Mouse (Mus musculus) small intestine, adult 2 months (tissue): ENCODE results near the gene Lrrc74b. TPM values are rescaled to one million over a fixed set of nuclear protein-coding genes. Genes with fewer than 3 reads are reported as not detected.
A peak's percentile ranks its signal among the peaks of the same experiment; 100 is the strongest.
"Not testable (repeated sequence)": the region's sequence is repeated elsewhere in the genome, so short reads cannot be mapped to it uniquely, and the experiment has no call there.

Source experiments
- H3K27ac ChIP-seq: fragments of 200-500 bp; 2 replicates; pipeline ENCODE4 v1.5.1; 2012; ENCODE audit warnings: low read depth, low read length, control low read depth, inconsistent platforms; ENCODE audit not compliant: insufficient read depth
- H3K27me3 ChIP-seq: fragments of 200-500 bp; 2 replicates; pipeline ENCODE4 v1.6.1; 2012; ENCODE audit warnings: mild to moderate bottlenecking, moderate library complexity, low read length, inconsistent platforms; ENCODE audit not compliant: control insufficient read depth, insufficient read depth
- H3K36me3 ChIP-seq: fragments of 200-500 bp; 2 replicates; pipeline ENCODE4 v1.6.1; 2012; ENCODE audit warnings: mild to moderate bottlenecking, low read length, control low read depth, inconsistent platforms; ENCODE audit not compliant: control insufficient read depth, insufficient read depth
- H3K4me1 ChIP-seq: fragments of 200-500 bp; 2 replicates; pipeline ENCODE4 v1.6.1; 2012; ENCODE audit warnings: low read length, inconsistent platforms, mixed read lengths; ENCODE audit not compliant: control insufficient read depth, insufficient read depth, insufficient read length
- H3K4me3 ChIP-seq: fragments of 200-500 bp; 2 replicates; pipeline ENCODE4 v1.5.1; 2012; ENCODE audit warnings: low read depth, mild to moderate bottlenecking, control low read depth, inconsistent platforms, low read length, moderate library complexity
- CTCF ChIP-seq: fragments of 200-500 bp; IDR thresholded peaks from 2 replicates; pipeline ENCODE4 v1.5.1; 2012; ENCODE audit warnings: low read depth, mild to moderate bottlenecking, control low read depth, inconsistent platforms, low read length, moderate library complexity, mixed read lengths; ENCODE audit not compliant: insufficient replicate concordance, insufficient read length; ENCODE audit errors: extremely low read depth
- POLR2A ChIP-seq: fragments of 200-500 bp; IDR thresholded peaks from 2 replicates; pipeline ENCODE4 v1.6.1; 2012; ENCODE audit warnings: low read depth, mild to moderate bottlenecking, control low read depth, inconsistent platforms, low read length, moderate library complexity
- WGBS: fragments of 180-500 bp; shearing (Covaris S2); methylation state at CpG from one replicate; pipeline ENCODE4 v1.1.7; 2018; 5-methylcytosine and 5-hydroxymethylcytosine counted together
- polyA plus RNA-seq: library from polyadenylated mRNA; depleted of rRNA; stranded (reverse); fragments of >200 nt; gene quantifications from 2 replicates; pipeline ENCODE4 v1.2.3, GENCODE M21; 2012

Gene Lrrc74b
- polyA plus RNA-seq, 1 experiment: 0.23 TPM

- TF ChIP-seq CTCF: no peak
- no peak for TF ChIP-seq POLR2A
- Histone ChIP-seq H3K27me3 (no peaks in the 10 kb centered on the region), H3K4me3 (no peak overlapping the region), H3K36me3 (no peaks in the 10 kb centered on the region), H3K27ac (no peak overlapping the region), H3K4me1 (peaks cover 9% of the 10 kb centered on the region; the same call in 1 of the 2 replicates)
- 79% methylated on average over 9 of the region's 9 CpGs for WGBS
Measured at GRCm38 (mm10) chr16:17559396-17560027, 1.5 kb downstream of the Lrrc74b start.

DNA sequence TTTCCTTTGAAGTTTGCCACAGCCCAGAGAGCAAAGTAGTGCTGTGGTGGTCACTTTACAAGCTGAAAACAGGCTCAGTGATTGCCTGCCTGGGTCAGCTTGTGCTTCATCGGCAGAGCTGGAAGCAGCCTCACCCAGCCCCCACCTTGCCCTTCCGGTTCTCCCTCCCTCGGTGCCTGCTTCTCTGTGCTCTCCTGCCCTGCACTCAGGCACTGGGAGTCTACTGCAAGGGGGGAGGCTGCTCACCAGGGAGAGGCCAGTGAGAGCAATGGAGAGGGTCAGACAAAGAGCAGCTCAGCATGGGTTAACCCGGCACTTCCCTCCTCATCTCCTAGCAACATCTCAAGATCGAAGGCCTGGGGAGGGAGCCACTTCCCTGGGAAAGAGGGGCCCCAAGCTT lies 2.2 kb downstream of the Lrrc74b start:
- no peaks in the 10 kb centered on the region for H3K27me3 ChIP-seq
- 10% methylated on average over 5 of the region's 5 CpGs for WGBS
- H3K36me3 ChIP-seq: no peaks in the 10 kb centered on the region
- H3K27ac ChIP-seq: no peak overlapping the region
- peaks cover 12% of the 10 kb centered on the region for H3K4me1 ChIP-seq
- TF ChIP-seq POLR2A: no peak
- peak overlapping the region; percentile 18 for H3K4me3 ChIP-seq

DNA sequence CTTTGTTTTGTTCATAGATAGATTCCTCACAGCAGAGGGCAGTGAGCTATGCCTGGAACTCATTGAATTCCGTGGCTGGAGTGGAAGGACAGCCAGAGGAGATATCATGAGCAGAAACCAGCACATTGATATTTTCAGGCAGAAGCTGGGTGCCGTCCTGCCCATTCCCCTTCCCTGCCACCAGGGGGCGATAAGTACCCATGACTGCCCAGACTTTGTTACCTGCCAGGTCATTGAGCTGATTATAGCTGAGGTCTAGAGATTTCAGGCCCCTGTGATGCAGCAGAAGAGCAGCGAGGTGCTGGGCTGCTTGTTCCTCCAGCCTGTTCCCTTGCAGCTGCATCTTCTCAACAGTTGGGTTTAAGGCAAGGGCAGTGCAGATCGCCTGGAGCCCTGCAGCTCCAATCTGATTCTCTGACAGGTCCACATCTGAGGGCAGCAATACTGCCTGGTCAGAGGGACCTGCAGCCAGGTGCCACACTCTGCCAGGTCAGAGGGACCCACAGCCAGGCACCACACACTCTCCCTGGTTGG lies 3.0 kb downstream of the Lrrc74b start:
- WGBS: 4% methylated on average over 5 of the region's 5 CpGs
- TF ChIP-seq CTCF (peak; percentile 97; the same call in 1 of the 2 replicates), POLR2A (no peak)

GRCm38 (mm10) chr16:17556907-17557306 lies 4.1 kb downstream of the Lrrc74b start:
- H3K4me1 ChIP-seq: peaks cover 12% of the 10 kb centered on the region
- H3K36me3 ChIP-seq: no peaks in the 10 kb centered on the region
- no peak for TF ChIP-seq CTCF
- no peak for TF ChIP-seq POLR2A
- H3K4me3 ChIP-seq: no peak overlapping the region
- 54% methylated on average over 4 of the region's 4 CpGs for WGBS
- no peak overlapping the region for H3K27ac ChIP-seq
- H3K27me3 ChIP-seq: no peaks in the 10 kb centered on the region

More for the DNA sequence above, 3.0 kb downstream of the Lrrc74b start:
- Histone ChIP-seq H3K4me3 (no peak overlapping the region), H3K36me3 (no peaks in the 10 kb centered on the region), H3K4me1 (peaks cover 12% of the 10 kb centered on the region), H3K27ac (no peak overlapping the region), H3K27me3 (no peaks in the 10 kb centered on the region)

DNA sequence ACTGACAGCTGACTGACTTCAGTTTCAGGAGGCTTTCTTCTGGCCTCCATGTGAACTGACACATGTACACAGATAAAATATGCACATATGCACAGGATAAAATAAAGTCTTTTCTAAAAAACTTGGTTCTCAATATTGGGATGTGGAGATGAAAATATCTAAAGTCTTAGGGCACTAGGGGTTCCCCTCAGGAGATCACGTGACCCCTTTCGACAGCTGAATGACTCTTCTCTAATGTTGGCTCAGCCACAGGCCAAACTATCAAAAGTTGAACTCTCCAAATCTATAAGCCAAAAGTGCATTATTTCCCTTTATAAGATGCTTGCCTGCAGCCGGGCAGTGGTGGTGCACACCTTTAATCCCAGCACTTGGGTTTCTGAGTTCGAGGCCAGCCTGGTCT lies 4.9 kb downstream of the Lrrc74b start:
- 85% methylated on average over 4 of the region's 4 CpGs for WGBS
- peaks cover 12% of the 10 kb centered on the region for H3K4me1 ChIP-seq
- H3K27ac ChIP-seq: no peak overlapping the region
- no peaks in the 10 kb centered on the region for H3K36me3 ChIP-seq
- H3K4me3 ChIP-seq: no peak overlapping the region
- H3K27me3 ChIP-seq: no peaks in the 10 kb centered on the region
- TF ChIP-seq CTCF (no peak), POLR2A (no peak)

GRCm38 (mm10) chr16:17554702-17555101 lies 6.3 kb downstream of the Lrrc74b start:
- H3K36me3 ChIP-seq, H3K27ac ChIP-seq, H3K4me3 ChIP-seq, H3K27me3 ChIP-seq, H3K4me1 ChIP-seq: not testable (repeated sequence)
- WGBS: 37% methylated on average over 4 of the region's 4 CpGs

- peak overlapping the region; percentile 35 for H3K4me3 ChIP-seq
- H3K27me3 ChIP-seq: no peaks in the 10 kb centered on the region
- no peaks in the 10 kb centered on the region for H3K36me3 ChIP-seq
- WGBS: 9% methylated on average over 18 of the region's 18 CpGs
- H3K4me1 ChIP-seq: peaks cover 7% of the 10 kb centered on the region
- no peak overlapping the region for H3K27ac ChIP-seq
- TF ChIP-seq POLR2A (peak; percentile 23; the same call in 1 of the 2 replicates), CTCF (no peak)
Measured at GRCm38 (mm10) chr16:17553910-17554685, 6.9 kb downstream of the Lrrc74b start.
